Comparison of ENCODE assay signal across 8 mouse cellular contexts in genomic region chr2:164970631-164971196, GRCm38 (mm10). TPM values are rescaled to one million over a fixed set of nuclear protein-coding genes. Genes with fewer than 3 reads are reported as not detected.
DNase-seq lines count a peak whose midpoint lies in the region; ATAC-seq and TF ChIP-seq lines count a peak whose summit lies in the region.

No protein-coding gene starts in this region.

- H3K4me2 ChIP-seq in embryonic facial prominence, embryonic 15.5 days (replicated peaks): peak overlapping the region; percentile 37

- H3K9ac ChIP-seq in embryonic facial prominence, embryonic 15.5 days: no peak overlapping the region

- peak overlapping the region; percentile 88 for H3K4me3 ChIP-seq in testis, adult 2 months (ENCODE audit: control insufficient read depth, low read depth, low read length)
- H3K4me3 ChIP-seq in embryonic facial prominence, embryonic 15.5 days (replicated peaks): peak overlapping the region; percentile 17; the same call in 1 of the 2 replicates
- H3K4me3 ChIP-seq in left cerebral cortex, adult 2 months: peak overlapping the region; percentile 64
- H3K4me3 ChIP-seq in olfactory bulb, adult 2 months (ENCODE audit: insufficient read depth, low read depth, low read length): peak overlapping the region; percentile 75

- DNase-seq in testis, postnatal 10 days (ENCODE audit: low spot score): no peak
- peak; percentile 78 to 80 for DNase-seq in left cerebral cortex, adult 2 months (ENCODE audit: extremely low spot score in 1 of 2, low spot score in 2 of 2)
- DNase-seq in natural killer cell, adult 2 months (ENCODE audit: low spot score in 2 of 2): no peak
- no peak for DNase-seq in spleen, postnatal 14 days (ENCODE audit: low spot score in 2 of 2)
- DNase-seq in thymus, postnatal 36 days: no peak

- H3K9me3 ChIP-seq in embryonic facial prominence, embryonic 15.5 days (replicated peaks): no peaks in the 10 kb centered on the region

- no peak for TF ChIP-seq CTCF in testis, adult 2 months (IDR thresholded peaks at IDR 0.05; ENCODE audit: control insufficient read depth, insufficient read depth, insufficient replicate concordance, low read depth, low read length)
- TF ChIP-seq CTCF in left cerebral cortex, adult 2 months (IDR thresholded peaks at IDR 0.05): no peak
- TF ChIP-seq CTCF in olfactory bulb, adult 2 months (IDR thresholded peaks at IDR 0.05; ENCODE audit: insufficient read depth, low read depth, low read length): no peak

- TF ChIP-seq POLR2A in testis, adult 2 months (IDR thresholded peaks at IDR 0.05; ENCODE audit: control insufficient read depth, low read depth, low read length): no peak
- TF ChIP-seq POLR2A in olfactory bulb, adult 2 months (IDR thresholded peaks at IDR 0.05; ENCODE audit: insufficient read depth, low read depth, low read length): no peak

- ATAC-seq in embryonic facial prominence, embryonic 15.5 days (ENCODE audit: insufficient number of reproducible peaks, low FRiP score, low TSS enrichment, low read depth): no peak

- no peak overlapping the region for H3K27ac ChIP-seq in testis, adult 2 months (ENCODE audit: control insufficient read depth, insufficient read depth, low read depth, low read length)
- H3K27ac ChIP-seq in embryonic facial prominence, embryonic 15.5 days (replicated peaks): no peak overlapping the region
- H3K27ac ChIP-seq in left cerebral cortex, adult 2 months: peak overlapping the region; percentile 98
- H3K27ac ChIP-seq in olfactory bulb, adult 2 months (ENCODE audit: insufficient read depth, low read depth, low read length): peak overlapping the region; percentile 68

- under 1% methylated on average over 42 of the region's 42 CpGs for WGBS in embryonic facial prominence, embryonic 15.5 days
- 1% methylated on average over 42 of the region's 42 CpGs for WGBS in olfactory bulb, adult 2 months

- H3K36me3 ChIP-seq in testis, adult 2 months (ENCODE audit: control insufficient read depth, insufficient read depth, low read length): no peaks in the 10 kb centered on the region
- no peaks in the 10 kb centered on the region for H3K36me3 ChIP-seq in embryonic facial prominence, embryonic 15.5 days

- H3K27me3 ChIP-seq in testis, adult 2 months (ENCODE audit: control insufficient read depth, insufficient read depth, low read length): no peaks in the 10 kb centered on the region
- peaks cover 74% of the 10 kb centered on the region for H3K27me3 ChIP-seq in embryonic facial prominence, embryonic 15.5 days

- intact Hi-C loops in left cerebral cortex, adult 2 months (cut with DNase I): no loop called here

- H3K4me1 ChIP-seq in testis, adult 2 months (ENCODE audit: control insufficient read depth, insufficient read depth, low read length): peaks cover 32% of the 10 kb centered on the region
- peaks cover 24% of the 10 kb centered on the region for H3K4me1 ChIP-seq in embryonic facial prominence, embryonic 15.5 days
- H3K4me1 ChIP-seq in olfactory bulb, adult 2 months (ENCODE audit: control insufficient read depth, insufficient read depth, low read length): peaks cover 43% of the 10 kb centered on the region

RNA-seq across cellular contexts. Expression of gene Slc12a5, which starts 10.1 kb away (rescaled TPM):
- 15.9 and 16.6 TPM in 2 replicates for polyA plus RNA-seq in testis, adult 2 months (2012; rRNA removed)
- polyA plus RNA-seq in embryonic facial prominence, embryonic 15.5 days (2015; fragmentation: Nextera tagmentation; extraction: Ambion mirVana): 0.72 and 0.85 TPM in 2 replicates
- 100 to 1,000 TPM; 575 to 581 TPM for total RNA-seq in left cerebral cortex, adult 2 months (2021)
- not detected in 2 replicates for polyA plus RNA-seq in olfactory bulb, adult 2 months (2012; ENCODE audit: insufficient read depth, insufficient read length, low replicate concordance, missing spikeins)

RNA-seq across cellular contexts. Expression of gene Mmp9, which starts 30.1 kb away (rescaled TPM):
- 0.37 and 0.61 TPM in 2 replicates for polyA plus RNA-seq in testis, adult 2 months (2012; rRNA removed)
- polyA plus RNA-seq in embryonic facial prominence, embryonic 15.5 days (2015; fragmentation: Nextera tagmentation; extraction: Ambion mirVana): 41.4 and 46.1 TPM in 2 replicates
- total RNA-seq in left cerebral cortex, adult 2 months (2021): 1 to 10 TPM; 1.4 TPM
- not detected in 2 replicates for polyA plus RNA-seq in olfactory bulb, adult 2 months (2012; ENCODE audit: insufficient read depth, insufficient read length, low replicate concordance, missing spikeins)

RNA-seq across cellular contexts. Expression of gene Zfp335, which starts 59.2 kb away (rescaled TPM):
- 9.8 and 10.6 TPM in 2 replicates for polyA plus RNA-seq in testis, adult 2 months (2012; rRNA removed)
- polyA plus RNA-seq in embryonic facial prominence, embryonic 15.5 days (2015; fragmentation: Nextera tagmentation; extraction: Ambion mirVana): 13.4 and 16.0 TPM in 2 replicates
- 10 to 100 TPM; 27.2 to 28.0 TPM for total RNA-seq in left cerebral cortex, adult 2 months (2021)
- polyA plus RNA-seq in olfactory bulb, adult 2 months (2012; ENCODE audit: insufficient read depth, insufficient read length, low replicate concordance, missing spikeins): not detected in 2 replicates

Comparison
In these comparisons a context has a peak if more than half of its experiments do, and no peak if none do; other contexts are left out.
1. H3K27ac ChIP-seq: peak in left cerebral cortex, adult 2 months (single experiment) and olfactory bulb, adult 2 months (single experiment); none in testis, adult 2 months (single experiment) and embryonic facial prominence, embryonic 15.5 days (single experiment).
2. H3K4me3 ChIP-seq: peak in every context shown above with its lines; median percentile 88 in testis, adult 2 months; 75 in olfactory bulb, adult 2 months; 64 in left cerebral cortex, adult 2 months; 17 in embryonic facial prominence, embryonic 15.5 days.
3. DNase-seq: peak in left cerebral cortex, adult 2 months (2 of 2); none in testis, postnatal 10 days (single experiment), natural killer cell, adult 2 months (0 of 2), spleen, postnatal 14 days (0 of 2) and thymus, postnatal 36 days (0 of 2).
4. RNA of gene Mmp9, which starts 30.1 kb away (polyA plus RNA-seq): 41.4 to 46.1 TPM in embryonic facial prominence, embryonic 15.5 days; 0.37 to 0.61 TPM in testis, adult 2 months and not detected in olfactory bulb, adult 2 months; every median in the first group is over 10 times any median in the second.